Mouse (Mus musculus) stomach, embryonic 14.5 days (tissue): Measurements from ENCODE around the gene Arel1. TPM values are rescaled to one million over a fixed set of nuclear protein-coding genes. Genes with fewer than 3 reads are reported as not detected.

Source experiments
- ATAC-seq: fragments of 200-750 bp; cut with Nextera tagmentation; 2 replicates; pipeline ENCODE4 v1.8.0; 2017; ENCODE audit warnings: low read depth, moderate TSS enrichment; ENCODE audit not compliant: insufficient number of reproducible peaks, insufficient read depth, low FRiP score
- H3K27ac ChIP-seq: fragments of 300-500 bp; sonication (generic); 2 replicates; pipeline ENCODE4 v1.5.1; 2014; ENCODE audit warnings: mild to moderate bottlenecking, low read length, moderate library complexity, mixed read lengths
- H3K27me3 ChIP-seq: fragments of 300-500 bp; sonication (generic); 2 replicates; pipeline ENCODE4 v1.6.1; 2014; ENCODE audit warnings: low read length, control low read depth, mixed read lengths; ENCODE audit not compliant: control insufficient read depth, insufficient read depth
- H3K36me3 ChIP-seq: fragments of 300-500 bp; sonication (generic); 2 replicates; pipeline ENCODE4 v1.6.1; 2014; ENCODE audit warnings: mild to moderate bottlenecking, control low read depth, low read length, moderate library complexity, mixed read lengths; ENCODE audit not compliant: control insufficient read depth, insufficient read depth
- H3K4me1 ChIP-seq: fragments of 300-500 bp; sonication (generic); 2 replicates; pipeline ENCODE4 v1.6.1; 2014; ENCODE audit warnings: low read length, control low read depth, mixed read lengths; ENCODE audit not compliant: control insufficient read depth, insufficient read depth
- H3K4me2 ChIP-seq: fragments of 300-500 bp; sonication (generic); replicated peaks from 2 replicates; pipeline ENCODE4 v1.6.1; 2014; ENCODE audit warnings: low read depth, low read length, control low read depth
- H3K4me3 ChIP-seq: fragments of 300-500 bp; sonication (generic); 2 replicates; pipeline ENCODE4 v1.5.1; 2014; ENCODE audit warnings: low read depth, low read length, control low read depth
- H3K9ac ChIP-seq: fragments of 300-500 bp; sonication (generic); replicated peaks from 2 replicates; pipeline ENCODE4 v1.6.1; 2014; ENCODE audit warnings: low read depth, mild to moderate bottlenecking, control low read depth, low read length, moderate library complexity, mixed read lengths
- H3K9me3 ChIP-seq: fragments of 300-500 bp; sonication (generic); 2 replicates; pipeline ENCODE4 v1.6.1; 2016; ENCODE audit warnings: low read depth, low read length, control low read depth; ENCODE audit not compliant: control insufficient read depth
- WGBS: fragments of 180-500 bp; shearing (Covaris S2); extraction: QIAGEN DNeasy Blood & Tissue Kit; methylation state at CpG from one replicate; pipeline ENCODE4 v1.1.7; 2014; 5-methylcytosine and 5-hydroxymethylcytosine counted together
- polyA plus RNA-seq: library from polyadenylated mRNA; unstranded; fragments of >200 nt; fragmentation: Nextera tagmentation; extraction: Ambion mirVana; gene quantifications from 2 replicates; pipeline ENCODE4 v1.2.1, GENCODE M21; 2014

Gene Arel1
- polyA plus RNA-seq, 1 experiment from 2014 or later: 15.1 TPM

DNA sequence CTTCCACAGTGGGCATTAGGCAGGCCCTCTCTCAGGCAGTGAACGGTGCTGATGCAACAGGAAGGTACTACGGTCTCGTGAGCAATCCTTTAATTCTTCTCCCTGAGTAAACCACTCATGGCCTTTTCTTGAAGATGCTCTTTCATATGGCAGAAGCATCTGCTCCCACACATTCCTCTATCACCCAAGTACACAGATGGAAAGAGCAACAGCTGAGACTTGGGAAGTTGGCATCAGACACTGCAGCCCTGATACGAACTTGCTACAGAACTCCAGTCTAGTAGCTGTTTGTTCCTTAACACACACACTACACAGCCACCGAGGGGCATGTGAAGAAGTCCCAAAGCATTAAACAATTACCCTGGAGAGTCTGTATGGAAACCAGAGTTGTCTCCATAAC is 46.4 kb downstream of the Arel1 start:
- Histone ChIP-seq H3K9ac (no peak overlapping the region), H3K36me3 (peaks cover 30% of the 10 kb centered on the region), H3K4me2 (no peak overlapping the region), H3K4me1 (no peaks in the 10 kb centered on the region), H3K27me3 (no peaks in the 10 kb centered on the region), H3K27ac (no peak overlapping the region), H3K4me3 (no peak overlapping the region), H3K9me3 (no peaks in the 10 kb centered on the region)
- WGBS: 96% methylated on average over 5 of the region's 5 CpGs
- no peak for ATAC-seq

DNA sequence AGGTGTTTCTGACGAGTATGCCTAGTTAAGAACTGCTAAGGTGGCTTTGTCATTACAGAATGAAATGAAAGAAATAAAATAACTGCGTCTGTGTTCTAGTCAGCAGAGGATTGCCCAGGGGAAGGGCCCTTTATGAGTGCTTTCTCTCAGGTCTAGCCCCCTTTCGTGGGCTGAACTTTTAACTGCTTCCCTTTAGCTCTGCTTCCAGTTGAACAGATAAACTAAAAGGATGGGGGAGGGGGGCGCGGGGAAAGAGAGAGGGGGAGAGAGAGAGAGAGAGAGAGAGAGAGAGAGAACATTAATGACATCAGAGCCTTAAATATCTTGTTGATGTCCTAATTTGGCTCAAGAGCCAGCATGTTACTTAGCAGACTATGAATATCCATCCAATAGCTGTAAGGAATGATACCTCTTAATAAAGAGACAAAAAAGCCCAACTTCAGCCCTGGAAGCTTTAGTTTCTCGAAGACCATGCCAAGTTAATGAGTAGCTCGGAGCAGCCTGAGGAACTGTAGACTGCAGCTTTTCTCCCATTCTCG is 48.8 kb downstream of the Arel1 start:
- Histone ChIP-seq H3K27ac (no peak overlapping the region), H3K36me3 (peaks cover 23% of the 10 kb centered on the region), H3K9ac (no peak overlapping the region), H3K9me3 (no peaks in the 10 kb centered on the region), H3K4me2 (no peak overlapping the region), H3K27me3 (no peaks in the 10 kb centered on the region), H3K4me1 (no peaks in the 10 kb centered on the region), H3K4me3 (no peak overlapping the region)
- no peak for ATAC-seq
- WGBS: 76% methylated on average over 8 of the region's 8 CpGs

DNA sequence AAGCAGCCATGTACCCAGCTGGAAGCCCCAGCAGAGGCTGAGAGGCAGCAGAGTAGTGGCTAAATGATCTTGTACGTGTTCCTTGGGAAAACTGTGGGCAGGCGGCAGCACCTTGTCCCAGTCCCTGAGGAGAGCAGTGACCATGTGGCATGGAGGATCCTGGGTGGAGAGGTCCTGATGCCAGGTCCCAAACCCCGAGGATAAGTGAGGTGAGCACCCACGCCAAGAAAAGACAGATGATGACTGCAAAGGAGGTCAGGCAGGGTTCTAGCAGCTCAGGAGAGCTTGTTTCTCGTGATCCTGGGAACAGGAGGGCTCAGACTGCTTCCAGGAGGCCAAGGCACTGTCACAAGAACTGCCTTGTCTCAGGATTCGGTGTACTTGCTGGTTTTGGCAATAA is 51.9 kb downstream of the Arel1 start:
- Histone ChIP-seq H3K4me3 (no peak overlapping the region), H3K9me3 (no peaks in the 10 kb centered on the region), H3K36me3 (peaks cover 20% of the 10 kb centered on the region), H3K4me2 (no peak overlapping the region), H3K4me1 (no peaks in the 10 kb centered on the region), H3K9ac (no peak overlapping the region), H3K27me3 (no peaks in the 10 kb centered on the region), H3K27ac (no peak overlapping the region)
- ATAC-seq: no peak
- WGBS: 90% methylated on average over 6 of the region's 6 CpGs

DNA sequence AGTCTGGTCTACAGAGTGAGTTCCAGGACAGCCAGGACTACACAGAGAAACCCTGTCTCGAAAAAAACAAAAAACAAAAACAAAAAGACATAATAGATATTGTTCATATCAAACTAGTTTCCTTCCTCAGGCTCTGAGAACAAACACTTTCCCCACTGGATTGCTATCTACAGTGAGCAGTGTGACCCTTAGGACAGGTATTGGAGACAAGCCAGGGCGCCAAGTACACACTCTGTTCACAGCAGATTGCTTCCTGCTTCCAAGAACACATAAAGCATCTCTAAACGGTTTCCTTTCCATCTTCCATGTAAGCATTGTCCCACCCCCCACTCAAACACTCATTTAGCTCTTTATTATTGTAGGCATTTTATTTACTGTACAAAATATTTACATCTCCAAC is 52.9 kb downstream of the Arel1 start:
- no peaks in the 10 kb centered on the region for H3K27me3 ChIP-seq
- no peak overlapping the region for H3K4me2 ChIP-seq
- no peaks in the 10 kb centered on the region for H3K9me3 ChIP-seq
- WGBS: 73% methylated on average over 3 of the region's 3 CpGs
- H3K27ac ChIP-seq: no peak overlapping the region
- no peaks in the 10 kb centered on the region for H3K4me1 ChIP-seq
- no peak overlapping the region for H3K9ac ChIP-seq
- no peak overlapping the region for H3K4me3 ChIP-seq
- peaks cover 20% of the 10 kb centered on the region for H3K36me3 ChIP-seq
- no peak for ATAC-seq

DNA sequence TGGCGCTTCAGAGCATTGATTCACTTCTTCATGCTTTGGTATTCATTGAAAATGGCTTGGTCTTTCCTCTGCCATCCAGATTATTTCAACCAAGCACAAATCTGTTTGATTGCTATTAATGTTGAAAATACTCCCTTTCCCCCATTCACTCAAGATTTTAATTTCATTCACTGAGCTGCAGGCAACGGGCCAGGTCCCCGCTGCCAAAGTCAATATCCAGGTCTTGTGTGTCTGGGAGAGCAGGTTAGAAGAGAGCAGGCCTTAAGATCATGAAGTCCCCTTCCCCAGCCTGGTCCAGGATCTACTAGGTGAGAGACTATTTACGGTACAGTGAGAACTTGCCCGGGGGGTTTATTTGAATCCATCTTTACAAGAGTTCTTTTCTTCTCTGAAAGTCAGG is 55.7 kb downstream of the Arel1 start:
- Histone ChIP-seq H3K4me3 (no peak overlapping the region), H3K36me3 (peaks cover 10% of the 10 kb centered on the region; the same call in 1 of the 2 replicates), H3K27ac (no peak overlapping the region), H3K4me2 (no peak overlapping the region), H3K27me3 (no peaks in the 10 kb centered on the region), H3K9ac (no peak overlapping the region), H3K9me3 (no peaks in the 10 kb centered on the region), H3K4me1 (no peaks in the 10 kb centered on the region)
- 92% methylated on average over 5 of the region's 5 CpGs for WGBS
- ATAC-seq: no peak

DNA sequence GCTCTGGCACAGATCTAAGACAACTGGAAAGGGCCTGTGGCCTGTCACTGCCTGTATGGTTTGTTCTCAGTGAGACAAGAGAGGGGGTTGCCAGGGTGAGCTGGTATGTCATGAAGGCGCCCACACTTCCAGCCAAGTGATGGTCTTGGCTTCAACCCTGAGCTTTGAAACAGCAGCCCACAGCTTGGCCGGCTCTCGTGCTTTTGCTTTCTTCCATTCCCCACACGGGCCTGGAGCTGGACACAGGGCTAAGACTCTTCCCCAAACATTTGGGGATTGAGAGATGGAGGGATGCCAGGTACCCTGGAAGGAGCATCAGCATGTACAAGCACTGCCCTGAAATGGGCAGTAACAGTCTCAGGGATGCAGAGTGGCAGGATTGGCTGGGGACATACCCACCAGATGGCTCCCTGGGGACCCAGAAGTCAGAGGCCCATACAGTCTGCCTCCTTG is 58.0 kb downstream of the Arel1 start:
- Histone ChIP-seq H3K9ac (no peak overlapping the region), H3K27me3 (no peaks in the 10 kb centered on the region), H3K4me2 (no peak overlapping the region), H3K27ac (no peak overlapping the region), H3K4me1 (peaks cover 3% of the 10 kb centered on the region), H3K9me3 (no peaks in the 10 kb centered on the region), H3K36me3 (peaks cover 2% of the 10 kb centered on the region; the same call in 1 of the 2 replicates), H3K4me3 (no peak overlapping the region)
- ATAC-seq: no peak
- WGBS: 87% methylated on average over 4 of the region's 4 CpGs

DNA sequence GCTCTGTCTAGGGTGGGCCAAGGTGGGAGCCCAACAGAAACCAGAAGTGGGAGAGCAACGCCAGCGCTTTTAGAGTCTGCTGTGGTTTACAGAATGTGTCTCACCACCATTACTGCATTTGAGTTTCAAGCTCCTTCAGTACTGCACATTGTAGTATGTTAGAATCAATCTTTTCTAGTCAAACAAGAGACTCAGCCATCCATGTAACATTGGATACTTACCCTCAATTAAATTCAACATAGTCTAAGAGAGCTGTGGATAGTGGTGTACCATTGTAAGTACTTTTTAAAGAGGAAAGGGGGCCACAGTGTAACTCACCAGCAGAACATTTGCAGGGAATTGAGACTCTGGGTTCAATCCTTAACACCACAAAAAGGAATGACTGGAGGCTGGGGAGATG is 59.1 kb downstream of the Arel1 start:
- Histone ChIP-seq H3K36me3 (peaks cover 2% of the 10 kb centered on the region; the same call in 1 of the 2 replicates), H3K4me3 (no peak overlapping the region), H3K27ac (no peak overlapping the region), H3K27me3 (no peaks in the 10 kb centered on the region), H3K9ac (no peak overlapping the region), H3K9me3 (no peaks in the 10 kb centered on the region), H3K4me1 (peaks cover 6% of the 10 kb centered on the region), H3K4me2 (no peak overlapping the region)
- ATAC-seq: no peak
- 77% methylated on average over 2 of the region's 2 CpGs for WGBS

DNA sequence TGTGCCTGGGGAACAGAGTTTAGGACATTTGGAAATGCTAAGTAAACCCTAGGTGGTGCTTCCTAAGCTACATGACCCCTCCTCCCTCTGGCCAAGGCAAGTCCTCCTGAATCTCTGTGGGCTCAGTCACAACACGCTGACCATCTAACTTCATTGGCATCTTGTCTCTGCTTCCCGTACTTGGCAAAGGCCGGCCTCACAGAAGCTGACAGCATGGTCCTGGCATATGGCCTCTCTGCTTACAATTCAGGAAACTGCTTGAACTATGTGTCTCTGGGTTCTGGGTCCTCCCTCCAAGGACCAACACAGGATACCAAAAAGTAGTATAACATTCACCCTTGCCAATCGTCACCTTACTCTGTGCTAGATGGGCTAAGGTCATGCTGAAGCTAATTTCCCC is 60.6 kb downstream of the Arel1 start:
- ATAC-seq: no peak
- no peak overlapping the region for H3K27ac ChIP-seq
- no peaks in the 10 kb centered on the region for H3K27me3 ChIP-seq
- no peak overlapping the region for H3K4me2 ChIP-seq
- no peak overlapping the region for H3K4me3 ChIP-seq
- no peaks in the 10 kb centered on the region for H3K36me3 ChIP-seq
- H3K4me1 ChIP-seq: peaks cover 6% of the 10 kb centered on the region
- no peak overlapping the region for H3K9ac ChIP-seq
- H3K9me3 ChIP-seq: no peaks in the 10 kb centered on the region
- WGBS: 91% methylated on average over 4 of the region's 4 CpGs
